Mouse (Mus musculus) embryonic fibroblast, embryonic 13.5 days (primary cell): ENCODE data around the gene AI854703. TPM values are rescaled to one million over a fixed set of nuclear protein-coding genes. Genes with fewer than 3 reads are reported as not detected.
"Not testable (repeated sequence)": the region's sequence is repeated elsewhere in the genome, so short reads cannot be mapped to it uniquely, and the experiment has no call there.

ENCODE experiments used
- H3K27ac ChIP-seq: 2 replicates; pipeline ENCODE4 v1.5.1; 2012; ENCODE audit warnings: low read length, control low read depth, inconsistent platforms; ENCODE audit not compliant: insufficient read depth
- H3K4me1 ChIP-seq: 2 replicates; pipeline ENCODE4 v1.6.1; 2011; ENCODE audit warnings: low read length; ENCODE audit not compliant: control insufficient read depth, insufficient read depth
- H3K4me3 ChIP-seq: 2 replicates; pipeline ENCODE4 v1.5.1; 2011; ENCODE audit warnings: mild to moderate bottlenecking, control low read depth, low read length; ENCODE audit not compliant: insufficient read depth
- CTCF ChIP-seq: IDR thresholded peaks from 2 replicates; pipeline ENCODE4 v1.5.1; 2011; ENCODE audit warnings: mild to moderate bottlenecking, control low read depth, low read length, moderate library complexity, borderline replicate concordance; ENCODE audit not compliant: insufficient read depth
- POLR2A ChIP-seq: IDR thresholded peaks from 2 replicates; pipeline ENCODE4 v1.6.1; 2011; ENCODE audit warnings: low read depth, mild to moderate bottlenecking, control low read depth, low read length, moderate library complexity
- polyA plus RNA-seq: library from polyadenylated mRNA; stranded (reverse); fragments of >200 nt; gene quantifications from 2 replicates; pipeline ENCODE4 v1.2.4, GENCODE M21; 2011; ENCODE audit warnings: low read depth; ENCODE audit not compliant: missing spikeins, insufficient read length

The AI854703 gene
- polyA plus RNA-seq, 1 experiment: 0.84 TPM

GRCm38 (mm10) chr6:48613464-48613863 lies 13.1 kb upstream of the AI854703 start:
- Histone ChIP-seq H3K4me3 (no peak overlapping the region), H3K27ac (no peak overlapping the region), H3K4me1 (no peaks in the 10 kb centered on the region)
- TF ChIP-seq CTCF: no peak
- TF ChIP-seq POLR2A: no peak

GRCm38 (mm10) chr6:48614756-48615155 lies 11.8 kb upstream of the AI854703 start:
- no peak for TF ChIP-seq POLR2A
- no peak for TF ChIP-seq CTCF
- Histone ChIP-seq H3K4me1 (no peaks in the 10 kb centered on the region), H3K4me3 (no peak overlapping the region), H3K27ac (no peak overlapping the region)

- Histone ChIP-seq H3K4me1 (no peaks in the 10 kb centered on the region), H3K4me3 (no peak overlapping the region), H3K27ac (no peak overlapping the region)
- TF ChIP-seq POLR2A (no peak), CTCF (no peak)
These were observed 6.5 kb upstream of the AI854703 start for GRCm38 (mm10) chr6:48620031-48620430.

- H3K27ac ChIP-seq, H3K4me3 ChIP-seq, H3K4me1 ChIP-seq: not testable (repeated sequence)
These were observed 4.2 kb upstream of the AI854703 start for GRCm38 (mm10) chr6:48622186-48622843.

- Histone ChIP-seq H3K4me3 (no peak overlapping the region), H3K27ac (no peak overlapping the region), H3K4me1 (no peaks in the 10 kb centered on the region)
- TF ChIP-seq POLR2A (no peak), CTCF (no peak)
These were observed 3.1 kb upstream of the AI854703 start for GRCm38 (mm10) chr6:48623460-48623859.

GRCm38 (mm10) chr6:48626984-48627383 lies 420 bp downstream of the AI854703 start:
- Histone ChIP-seq H3K27ac (no peak overlapping the region), H3K4me3 (peak overlapping the region; percentile 48), H3K4me1 (no peaks in the 10 kb centered on the region)
- TF ChIP-seq CTCF: peak; percentile 36; the same call in 1 of the 2 replicates
- TF ChIP-seq POLR2A: no peak

DNA sequence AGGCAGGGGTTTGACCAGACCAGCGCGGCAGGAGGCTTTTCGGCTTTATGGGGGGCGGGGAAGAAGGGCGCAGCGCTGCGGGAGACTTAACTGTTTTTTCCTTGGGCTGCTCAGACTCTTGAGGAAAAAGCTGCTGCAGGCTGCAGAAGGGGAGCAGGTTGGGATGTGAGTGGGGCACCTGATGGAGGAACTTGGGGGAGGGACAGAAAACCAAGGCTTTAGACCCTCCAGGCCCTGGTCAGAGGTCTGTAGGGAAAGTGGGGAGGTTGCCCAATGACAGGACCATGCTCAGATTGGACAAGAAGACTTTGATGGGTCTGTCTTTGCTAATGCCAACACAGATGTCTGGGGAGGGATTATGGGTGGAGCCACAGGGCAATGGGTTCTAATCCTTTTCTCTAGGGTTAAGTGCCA lies 954 bp downstream of the AI854703 start:
- Histone ChIP-seq H3K27ac (no peak overlapping the region), H3K4me3 (peak overlapping the region; percentile 48), H3K4me1 (no peaks in the 10 kb centered on the region)
- no peak for TF ChIP-seq POLR2A
- no peak for TF ChIP-seq CTCF

DNA sequence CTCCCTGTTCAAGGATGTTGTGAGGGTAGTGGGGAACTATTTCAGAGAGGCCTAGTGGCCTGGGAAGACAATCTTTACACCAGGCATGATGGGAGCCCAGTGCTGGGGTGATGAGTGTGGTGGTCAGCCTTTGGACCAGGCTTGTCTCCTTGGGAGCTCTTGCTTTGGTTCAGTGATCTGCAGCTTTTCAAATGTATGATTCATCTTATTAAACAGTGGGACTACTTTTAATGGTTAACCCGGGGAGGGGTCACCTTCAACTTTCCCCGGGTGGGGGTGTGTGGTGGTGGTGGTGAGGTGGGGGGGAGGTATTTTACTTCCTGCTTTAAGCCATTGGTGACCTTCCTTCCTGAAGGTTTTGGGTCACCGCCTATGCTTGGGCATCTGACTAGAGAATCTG lies 1.8 kb downstream of the AI854703 start:
- Histone ChIP-seq H3K4me1 (no peaks in the 10 kb centered on the region), H3K27ac (no peak overlapping the region), H3K4me3 (no peak overlapping the region)
- TF ChIP-seq CTCF (no peak), POLR2A (no peak)

DNA sequence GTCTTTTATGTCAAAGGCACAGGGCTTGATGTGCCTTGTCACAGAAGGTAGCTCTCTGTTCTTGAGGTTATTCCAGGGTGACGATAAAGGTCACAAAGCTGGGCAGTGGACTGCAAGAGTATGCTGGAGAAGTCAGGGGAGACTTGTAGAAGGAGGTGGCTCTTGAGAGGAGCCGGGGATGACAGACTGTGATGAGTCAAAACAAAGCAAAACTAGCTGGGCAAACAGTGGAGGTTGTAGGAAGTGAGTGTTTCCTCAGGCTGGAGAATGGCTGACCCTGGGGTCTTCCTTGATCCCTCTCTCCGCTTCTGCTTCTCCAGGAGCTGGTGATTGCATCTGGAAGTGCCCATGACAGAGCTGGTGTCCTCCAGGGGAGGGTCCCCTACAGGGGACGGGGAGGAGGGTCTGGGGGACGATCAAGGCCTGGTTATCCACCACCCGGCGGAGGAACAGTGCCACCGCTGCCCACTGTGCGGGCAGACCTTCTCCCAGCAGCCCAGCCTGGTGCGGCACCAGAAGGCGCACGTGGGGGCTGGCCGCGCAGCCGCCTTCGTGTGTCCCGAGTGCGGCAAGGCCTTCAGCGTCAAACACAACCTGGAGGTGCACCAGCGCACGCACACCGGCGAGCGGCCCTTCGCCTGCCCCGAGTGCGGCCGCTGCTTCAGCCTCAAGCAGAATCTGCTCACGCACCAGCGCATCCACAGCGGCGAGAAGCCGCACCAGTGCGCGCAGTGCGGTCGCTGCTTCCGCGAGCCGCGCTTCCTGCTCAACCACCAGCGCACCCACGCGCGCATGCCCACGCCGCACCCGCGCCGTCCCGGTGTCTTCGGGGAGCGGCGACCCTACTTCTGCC lies 2.5 kb downstream of the AI854703 start:
- Histone ChIP-seq H3K4me1 (no peaks in the 10 kb centered on the region), H3K27ac (no peak overlapping the region), H3K4me3 (peak overlapping the region; percentile 13; the same call in 1 of the 2 replicates)
- TF ChIP-seq CTCF (no peak), POLR2A (peak; percentile 26; the same call in 1 of the 2 replicates)

DNA sequence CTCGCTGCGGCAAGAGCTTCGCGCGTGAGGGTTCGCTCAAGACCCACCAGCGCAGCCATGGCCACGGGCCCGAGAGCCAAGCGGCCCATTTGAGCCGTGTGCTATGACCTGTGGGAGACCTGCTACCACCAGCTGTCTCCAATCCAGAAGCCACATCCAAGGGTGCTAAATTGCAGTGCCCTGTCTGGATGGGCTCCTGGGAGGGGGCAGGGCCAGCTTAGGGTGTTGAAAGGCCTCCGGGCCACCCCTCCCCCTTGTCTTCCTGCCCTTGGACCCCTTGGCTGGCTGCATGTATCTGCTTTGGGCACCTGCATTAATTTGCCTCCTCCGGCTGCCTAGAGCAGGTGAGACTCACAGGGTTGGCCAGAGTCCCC lies 3.1 kb downstream of the AI854703 start:
- no peak overlapping the region for H3K27ac ChIP-seq
- no peaks in the 10 kb centered on the region for H3K4me1 ChIP-seq
- TF ChIP-seq POLR2A (no peak), CTCF (no peak)
- H3K4me3 ChIP-seq: 0 out of 2 replicates have a peak overlapping the region, but pooled peaks have one; percentile 13
